Mouse (Mus musculus): ENCODE measurements around the gene Mctp2. TPM values are rescaled to one million over a fixed set of nuclear protein-coding genes. Genes with fewer than 3 reads are reported as not detected.
A peak's percentile ranks its signal among the peaks of the same experiment; 100 is the strongest.

Gene Mctp2
- total RNA-seq, 1 experiment from 2014 or later: 2.1 TPM

DNA sequence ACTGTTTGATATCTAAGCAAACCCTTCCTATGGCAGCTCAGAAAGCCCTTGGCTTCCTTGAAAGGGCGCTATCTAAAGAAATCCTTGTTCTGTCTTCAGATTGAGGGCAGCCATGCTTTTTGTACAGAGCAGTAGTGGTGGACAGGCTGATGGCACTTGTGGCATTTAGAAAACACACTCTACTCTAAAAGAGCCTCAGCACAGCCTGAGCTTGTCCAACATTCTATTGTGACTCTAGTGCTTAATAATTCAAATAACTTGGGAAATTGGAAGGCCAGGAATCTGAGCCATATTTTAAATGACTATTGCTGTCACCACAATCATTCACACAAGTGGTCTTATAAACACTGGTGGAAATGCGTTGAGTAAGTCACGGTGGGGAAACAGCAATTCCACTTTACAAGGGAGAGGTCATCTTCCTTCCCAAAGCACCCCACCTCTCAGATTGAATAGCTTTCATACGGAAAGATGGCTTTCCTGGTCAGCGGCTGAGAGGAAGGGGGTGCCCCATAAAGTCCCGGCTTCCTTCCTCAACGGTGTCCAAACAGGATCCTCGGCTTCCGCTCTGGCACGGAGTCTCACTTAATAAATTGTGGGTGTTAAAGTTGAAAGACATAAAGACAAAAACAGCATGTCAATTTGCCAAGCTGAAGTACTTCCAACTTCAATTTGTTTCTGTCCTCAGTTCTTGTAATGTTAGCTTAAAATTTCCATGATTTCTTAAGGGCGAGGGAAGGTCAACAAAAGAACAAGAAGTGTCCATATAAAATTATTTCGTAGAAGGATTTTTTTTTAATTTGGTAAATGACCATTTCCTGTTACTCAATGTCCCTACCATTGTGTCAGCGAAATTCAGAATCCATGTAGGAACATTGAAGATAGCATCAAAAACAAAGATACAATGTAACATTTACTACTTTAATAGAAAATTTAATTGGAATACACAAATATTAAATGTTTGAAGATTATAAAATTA is 140.4 kb downstream of the Mctp2 start:
- peak; percentile 68 for DNase-seq

DNA sequence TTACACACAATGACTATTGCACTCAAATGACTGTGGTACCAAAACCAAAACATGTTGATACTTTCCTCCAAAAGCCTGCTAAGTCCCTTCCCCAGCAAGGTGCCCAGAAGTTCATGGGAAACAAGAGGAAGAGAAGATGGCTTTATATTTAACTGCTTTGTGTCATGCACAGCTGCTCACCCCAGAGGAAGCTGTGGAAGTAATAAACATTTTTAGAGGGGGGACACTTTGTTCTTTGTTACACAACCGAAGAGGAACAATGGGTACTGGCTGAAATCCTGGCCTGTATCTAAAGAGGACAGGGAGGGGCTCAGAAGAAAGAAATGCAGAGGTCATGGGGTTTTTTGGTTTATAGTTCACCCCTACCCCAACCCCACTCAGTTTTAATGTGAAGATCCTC is 144.2 kb downstream of the Mctp2 start:
- DNase-seq: peak; percentile 14

DNA sequence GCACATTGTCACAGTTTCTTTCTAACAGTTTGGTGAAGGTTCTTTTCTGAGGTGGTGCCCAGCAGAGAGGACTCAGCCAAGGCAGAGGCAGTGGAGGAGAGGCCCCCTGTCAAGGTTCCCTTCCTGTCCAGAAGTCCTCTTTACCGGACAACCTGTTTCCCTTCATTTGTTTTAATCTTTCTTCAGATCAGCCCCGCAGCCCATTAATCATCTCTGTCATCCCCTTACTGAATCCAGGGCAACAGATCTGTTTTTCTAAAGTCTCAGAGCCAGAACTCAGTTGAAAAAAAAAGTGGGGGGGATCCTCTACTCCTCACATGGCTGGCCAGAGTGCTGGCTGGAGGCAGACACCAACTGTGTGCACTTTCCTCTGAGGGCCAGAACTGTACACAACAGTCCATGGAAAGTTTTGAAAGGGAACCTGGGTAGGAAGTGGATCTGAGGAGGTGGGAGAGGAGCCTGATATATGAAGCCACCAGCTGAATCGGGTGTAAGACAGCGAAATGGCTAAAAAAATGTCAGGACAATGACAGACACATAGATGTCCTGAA is 146.8 kb downstream of the Mctp2 start:
- DNase-seq: peak; percentile 23

DNA sequence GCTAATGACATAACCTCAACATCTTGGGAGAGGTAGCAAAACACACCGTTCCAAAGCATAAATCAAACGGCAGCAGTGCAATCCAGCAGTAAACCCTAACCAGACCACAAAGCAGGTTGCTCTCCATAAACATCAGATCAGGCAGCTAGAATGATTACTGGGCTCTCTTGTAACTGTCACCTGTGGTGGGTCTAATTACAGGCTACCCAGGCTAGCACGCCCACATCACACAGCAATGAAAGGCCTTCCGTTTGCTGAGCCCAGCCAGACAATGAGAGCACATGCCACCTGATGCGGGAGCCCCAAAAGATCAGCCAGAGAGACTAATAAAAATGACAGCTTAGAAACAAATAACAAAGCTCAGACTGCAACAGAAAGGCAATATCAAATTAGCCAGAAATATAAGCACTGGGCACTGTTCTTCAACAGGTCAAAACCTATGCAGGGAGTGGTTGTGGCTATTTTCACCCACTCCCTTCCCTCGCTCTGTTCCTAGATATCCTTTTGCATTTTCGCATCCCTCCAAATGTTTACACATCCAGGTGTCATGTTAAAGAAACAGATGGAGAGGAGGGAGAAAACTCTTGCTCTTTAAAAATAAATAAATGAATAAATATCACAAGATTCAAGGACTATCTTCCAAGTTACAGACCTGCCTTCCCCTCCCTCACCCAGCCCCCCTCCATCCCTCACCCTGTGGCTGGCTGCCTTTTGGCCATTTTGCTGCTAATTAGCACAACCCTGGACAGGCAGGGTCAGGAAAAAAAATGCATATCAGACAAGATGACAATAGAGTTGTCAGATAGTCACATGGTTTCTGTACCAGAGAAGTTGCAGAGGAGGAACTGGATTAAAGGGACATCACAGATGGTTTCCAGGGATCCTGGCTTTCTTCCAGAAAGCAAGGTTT is 155.4 kb downstream of the Mctp2 start:
- no peak for DNase-seq

DNA sequence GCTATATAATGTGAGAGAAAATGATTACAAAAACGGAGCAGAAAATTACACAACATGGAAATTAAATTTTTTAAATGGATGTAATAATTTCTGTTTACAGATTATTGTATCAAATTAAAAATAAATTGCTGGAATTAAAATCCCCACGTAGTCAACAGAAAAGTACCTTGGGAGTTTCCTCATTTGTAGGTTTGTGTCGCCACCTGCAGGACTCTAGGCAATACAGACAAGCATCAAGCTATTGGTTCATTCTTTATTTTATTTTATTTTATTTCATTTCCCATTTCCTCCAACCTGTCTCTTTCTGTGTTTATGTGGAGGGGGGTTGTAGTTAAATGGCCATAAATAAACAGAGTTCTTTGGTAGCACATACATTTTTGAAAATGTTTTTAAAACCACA is 157.3 kb downstream of the Mctp2 start:
- peak; percentile 50 for DNase-seq

DNA sequence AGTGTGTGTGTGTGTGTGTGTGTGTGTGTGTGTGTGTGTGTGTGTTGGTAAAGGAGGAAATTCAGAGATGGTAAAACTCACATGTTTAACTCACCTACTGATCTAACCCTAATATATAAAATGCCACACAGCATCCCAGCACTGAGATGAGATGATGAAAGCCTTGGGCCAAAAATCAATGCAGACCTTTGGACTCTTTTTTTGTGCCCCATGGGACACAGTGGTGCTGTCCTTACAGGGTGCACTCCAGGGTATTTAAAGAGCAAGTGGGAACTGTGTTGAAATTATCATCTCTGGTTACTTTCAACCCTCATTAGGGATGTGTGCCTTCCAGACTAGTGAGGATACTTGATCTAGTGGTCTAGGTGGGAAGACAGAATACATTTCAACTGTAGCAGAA is 159.6 kb downstream of the Mctp2 start:
- no peak for DNase-seq

DNA sequence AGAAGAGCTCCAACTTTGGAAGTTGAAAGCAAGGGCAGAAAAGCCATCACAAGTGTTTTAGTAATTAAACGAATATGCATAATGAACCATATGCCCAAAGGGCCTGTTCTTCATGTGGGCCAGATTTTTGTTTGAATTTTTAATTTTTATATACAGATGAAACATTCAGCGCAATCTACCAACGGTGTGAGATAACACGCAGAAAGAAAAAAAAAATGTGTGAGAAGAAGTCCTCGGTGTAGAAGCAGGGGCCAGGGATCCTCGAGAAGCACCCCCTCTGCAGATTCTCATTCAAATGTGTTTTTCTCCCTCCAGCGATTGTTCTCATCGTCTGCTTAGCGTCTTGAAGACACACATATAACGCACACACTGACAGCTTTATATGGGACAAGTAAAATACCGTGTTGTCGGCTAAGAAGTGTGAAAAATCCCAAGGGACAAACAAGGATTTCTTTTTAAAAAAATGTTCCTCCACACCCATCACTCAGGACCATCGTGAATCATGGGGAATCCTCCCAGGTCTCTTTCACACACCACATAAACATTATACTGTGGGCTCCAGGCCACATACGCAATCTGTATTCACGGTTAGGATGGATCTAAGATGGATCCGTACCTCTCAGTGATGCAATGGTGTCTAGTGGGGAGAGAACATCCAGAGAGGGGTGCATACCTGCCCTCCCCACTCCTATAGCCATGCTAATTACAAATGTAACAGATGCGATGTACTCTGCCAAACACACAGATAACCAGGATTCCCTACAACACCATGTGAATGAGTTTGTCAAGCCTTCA is 160.5 kb downstream of the Mctp2 start:
- no peak for DNase-seq

DNA sequence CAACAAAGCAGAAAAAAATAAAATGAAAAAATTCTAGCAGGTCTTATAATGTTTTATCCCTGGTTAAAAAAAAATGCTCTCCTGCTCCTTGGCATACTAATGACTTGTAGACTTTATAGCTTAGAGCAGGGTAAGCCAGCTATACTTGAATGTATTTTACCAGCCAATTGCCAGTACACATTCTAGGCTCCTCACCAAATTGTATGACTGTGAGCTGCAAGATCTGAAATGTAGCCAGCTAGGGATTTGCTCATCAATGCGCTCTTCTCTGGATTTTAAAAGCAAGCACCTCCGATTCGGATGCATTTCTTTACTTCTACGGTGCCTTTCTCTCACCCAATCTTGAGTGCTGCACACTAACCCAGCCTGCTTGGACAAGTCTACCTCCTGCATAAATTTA is 167.7 kb downstream of the Mctp2 start:
- no peak for DNase-seq

DNA sequence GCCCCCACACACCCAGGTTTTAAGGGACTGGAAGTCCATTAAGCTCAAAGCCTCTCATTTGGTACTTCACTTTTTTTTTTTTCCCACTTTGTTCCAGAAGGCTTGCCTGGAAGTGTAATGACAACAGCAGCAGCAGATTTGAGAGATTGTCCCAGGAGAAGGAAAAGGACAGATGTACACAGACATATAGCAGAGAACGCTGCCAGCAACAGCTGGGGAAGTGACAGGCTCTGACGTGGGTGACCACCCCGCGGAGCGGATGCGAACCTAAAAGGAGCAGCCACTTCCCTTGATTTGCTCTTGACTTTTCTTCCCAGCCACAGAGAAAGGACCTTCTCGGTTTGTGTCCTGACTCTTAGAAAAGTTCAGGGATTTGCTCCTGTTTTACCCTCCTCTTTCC is 185.4 kb downstream of the Mctp2 start:
- DNase-seq: no peak

DNA sequence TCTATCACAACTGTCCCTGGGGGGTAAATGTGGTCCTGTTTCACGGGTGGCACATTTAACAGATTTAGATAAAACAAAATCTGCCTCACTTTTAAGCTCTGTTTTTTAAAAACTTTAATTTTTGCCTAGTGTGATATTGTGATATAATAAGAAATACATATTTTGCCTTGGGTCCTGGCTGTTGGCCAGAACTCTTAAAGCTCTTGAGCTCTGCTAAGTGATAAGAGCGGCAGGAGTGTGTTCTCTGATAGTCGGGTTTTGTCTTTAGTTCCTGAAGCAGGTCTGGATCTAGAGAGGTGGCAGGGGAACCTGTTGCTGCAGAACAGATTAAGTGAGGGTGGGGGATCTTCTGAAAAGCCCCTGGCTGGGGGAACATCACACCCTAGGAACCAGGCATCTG is 186.7 kb downstream of the Mctp2 start:
- no peak for DNase-seq

DNA sequence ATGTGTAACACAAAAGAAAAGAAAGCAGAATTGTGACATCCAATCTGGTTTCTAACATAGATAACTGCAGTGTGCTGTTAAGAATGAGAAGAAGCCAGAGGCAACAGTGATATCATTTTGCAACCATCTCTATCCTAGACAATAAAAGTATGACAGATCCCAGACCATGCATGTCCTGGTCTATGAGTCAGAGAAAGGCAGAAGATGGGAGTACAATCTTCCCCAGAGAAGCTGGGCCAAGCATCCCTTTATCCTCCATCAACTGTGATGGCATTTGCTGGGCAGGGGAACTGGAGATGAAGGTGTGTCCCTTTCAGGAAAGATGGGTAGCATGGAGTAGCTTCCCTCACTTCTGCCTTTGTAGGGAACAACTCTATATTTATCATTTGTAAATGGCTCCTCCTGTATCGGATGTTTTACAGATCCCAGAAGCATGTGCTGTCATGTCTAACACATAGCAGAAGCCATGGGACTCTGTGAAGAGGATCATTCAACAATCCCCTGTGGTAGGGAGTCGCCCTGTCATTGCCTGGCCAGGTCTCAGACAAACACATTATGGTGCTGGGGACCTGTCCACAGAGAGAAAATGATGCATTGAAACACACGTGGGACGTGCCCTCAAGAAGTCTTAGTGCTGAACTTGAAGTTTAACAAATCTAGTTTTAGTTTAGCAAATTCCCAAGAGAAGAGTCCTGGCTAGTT is 188.9 kb downstream of the Mctp2 start:
- no peak for DNase-seq

DNA sequence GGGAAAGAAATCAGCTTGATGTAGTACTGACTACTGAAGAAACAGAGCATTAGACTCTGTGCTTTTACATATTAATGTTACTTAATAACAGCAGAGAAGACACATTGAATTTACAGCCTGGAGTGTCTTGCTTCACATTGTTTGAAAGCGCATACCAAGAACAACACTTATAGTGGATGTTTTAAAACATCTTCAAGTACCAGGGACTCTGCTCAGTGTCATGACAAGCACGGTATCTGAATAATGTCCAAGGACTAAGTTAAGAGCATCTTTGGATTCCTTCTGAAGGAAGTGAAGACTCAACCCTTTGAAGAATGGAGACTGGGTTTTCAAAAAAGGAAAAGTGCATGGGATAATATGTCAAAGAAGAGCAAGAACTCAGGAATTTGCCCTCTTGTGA is 191.3 kb downstream of the Mctp2 start:
- no peak for DNase-seq

DNA sequence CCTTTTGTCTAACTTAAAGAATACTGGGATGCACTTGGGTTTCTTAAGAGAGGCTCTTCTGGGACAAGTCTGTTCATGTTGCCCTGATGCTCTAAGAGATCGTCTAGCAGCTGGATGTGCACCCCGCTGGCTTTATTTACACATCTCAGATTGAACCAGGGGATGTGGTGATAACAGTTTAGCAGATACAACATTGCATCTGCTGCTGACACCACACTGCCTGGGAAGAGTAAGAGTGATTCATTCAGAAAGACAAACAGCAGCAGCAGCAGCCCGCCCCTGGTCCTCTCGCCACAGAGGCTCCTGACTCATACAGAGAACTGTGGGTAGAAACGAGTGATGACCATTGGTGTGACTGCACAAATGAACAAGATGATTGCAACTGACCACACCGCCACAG is 195.8 kb downstream of the Mctp2 start:
- DNase-seq: no peak

DNA sequence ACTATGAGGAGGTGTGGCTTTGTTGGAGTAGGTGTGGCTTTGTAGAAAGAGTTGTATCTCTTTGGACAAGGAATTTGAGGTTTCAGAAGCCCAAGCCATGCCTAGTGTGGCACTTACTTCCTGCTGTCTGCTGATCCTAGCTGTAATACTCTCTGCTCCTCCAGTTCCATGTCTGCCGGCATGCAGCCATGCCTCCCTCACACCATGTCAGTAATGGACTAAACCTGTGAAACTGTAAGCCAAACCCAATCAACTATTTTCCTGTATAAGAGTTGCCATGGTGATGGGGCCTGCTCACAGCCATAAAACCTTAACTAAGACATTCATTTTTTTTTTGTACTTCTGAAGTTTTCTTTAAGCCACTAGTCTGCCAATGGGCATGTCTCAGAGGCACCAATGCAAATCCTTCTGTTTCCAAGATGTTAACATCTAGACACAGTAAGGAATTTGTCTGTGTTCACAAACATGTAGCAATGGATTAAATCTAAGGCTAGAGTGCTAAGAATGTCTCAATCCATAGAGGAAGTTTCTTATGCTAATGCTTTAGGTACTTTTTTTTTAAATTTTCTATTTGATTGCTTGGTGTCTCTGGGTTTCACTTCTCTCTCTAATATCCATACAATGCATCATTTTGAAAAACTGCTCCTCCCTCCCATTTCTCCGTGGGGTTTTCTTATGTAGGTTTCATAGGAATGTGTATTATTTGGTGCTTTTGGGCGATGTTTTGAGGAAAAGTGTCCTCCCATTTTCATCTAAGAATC is 197.6 kb downstream of the Mctp2 start:
- DNase-seq: no peak

DNA sequence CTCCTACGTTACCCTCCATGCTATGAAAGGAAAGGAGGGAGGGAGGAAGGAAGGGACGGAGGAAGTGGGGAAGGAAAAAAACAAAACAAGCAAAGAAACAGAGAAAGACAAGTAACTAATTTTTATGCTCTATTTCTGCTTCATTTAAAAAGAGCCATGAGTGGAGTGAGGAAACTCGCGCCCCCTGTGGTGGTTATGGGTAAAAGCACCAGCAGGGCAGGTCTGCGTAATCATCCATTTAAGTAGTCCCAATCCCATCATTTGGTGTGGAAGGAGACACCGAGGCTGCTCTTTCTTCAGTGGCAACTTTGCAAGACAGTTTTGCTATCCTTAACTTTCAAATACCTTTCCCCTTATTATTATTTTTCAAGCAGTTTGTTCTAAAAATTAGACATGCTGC is 202.2 kb downstream of the Mctp2 start:
- DNase-seq: no peak

DNA sequence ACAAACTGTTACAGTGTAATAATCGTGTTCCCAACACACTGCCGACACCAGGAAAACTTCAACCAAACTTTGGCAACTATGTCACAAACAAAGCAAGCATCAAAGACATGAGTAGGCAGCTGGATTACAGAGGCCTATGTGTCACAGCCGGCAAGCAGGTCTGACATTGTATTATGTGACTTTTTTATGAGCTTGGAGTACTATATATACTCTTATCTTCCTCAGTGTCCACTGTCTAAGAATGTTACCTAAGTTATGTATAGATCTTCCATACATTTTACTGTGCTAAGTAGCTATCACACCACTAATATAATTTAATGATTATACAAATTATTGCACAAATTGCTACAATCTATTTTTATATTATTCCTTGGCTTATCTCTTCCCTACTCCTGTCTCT is 202.8 kb downstream of the Mctp2 start:
- no peak for DNase-seq

DNA sequence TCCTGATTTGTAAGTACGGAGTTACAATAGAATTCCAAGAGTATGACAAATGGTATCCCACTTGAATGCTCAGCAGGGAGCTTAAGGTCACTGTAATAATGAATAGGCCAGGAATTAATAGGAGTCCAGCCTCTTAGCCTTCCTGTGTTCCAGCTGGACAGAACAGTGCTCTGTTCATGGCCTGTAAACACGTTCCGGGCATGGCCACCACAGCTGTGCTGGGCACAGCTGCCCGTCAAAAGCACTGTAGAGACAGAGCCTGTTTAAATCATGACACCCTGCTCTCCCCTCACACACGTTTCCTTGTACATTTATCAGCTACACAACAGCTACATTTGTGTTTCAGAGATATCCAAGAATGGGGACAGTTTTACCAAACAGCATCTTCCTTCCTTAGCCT is 205.7 kb downstream of the Mctp2 start:
- DNase-seq: no peak

DNA sequence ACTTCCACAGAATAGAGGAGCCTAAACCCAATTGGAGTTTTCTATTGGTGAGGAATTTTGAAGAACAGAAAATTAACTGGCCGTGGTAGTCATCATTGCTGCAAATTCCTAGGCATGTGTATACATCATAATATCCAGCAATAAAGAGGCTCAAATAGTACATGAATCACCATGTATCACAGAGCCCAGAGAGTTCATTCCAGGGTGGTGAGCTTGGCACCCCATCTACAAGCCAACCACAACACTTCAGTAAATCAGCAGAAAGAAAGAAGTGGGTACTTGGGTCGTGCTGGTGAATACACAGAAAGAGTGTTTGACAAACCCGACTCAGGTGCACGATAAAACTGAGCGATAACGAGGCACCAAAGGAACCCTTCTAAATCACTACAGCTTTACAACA is 207.8 kb downstream of the Mctp2 start:
- no peak for DNase-seq

DNA sequence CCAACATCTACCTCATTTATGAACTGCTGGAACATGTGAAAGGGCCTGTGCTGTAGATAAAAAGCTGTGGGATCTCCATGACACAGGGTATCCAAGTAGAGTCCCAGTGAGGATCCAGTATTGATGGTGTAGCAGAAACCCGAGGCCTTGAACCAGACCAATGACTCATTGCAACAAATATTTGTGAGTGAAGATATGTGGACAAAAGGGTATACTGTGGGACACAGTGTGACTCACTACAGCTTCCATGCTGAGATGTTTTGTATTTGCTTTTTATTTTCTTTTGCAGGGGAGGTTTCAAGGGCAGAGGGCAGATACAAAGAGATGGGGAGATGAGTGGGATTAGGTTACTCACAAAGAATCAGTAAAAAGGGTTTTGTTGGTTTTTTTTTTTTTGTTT is 209.4 kb downstream of the Mctp2 start:
- no peak for DNase-seq

DNA sequence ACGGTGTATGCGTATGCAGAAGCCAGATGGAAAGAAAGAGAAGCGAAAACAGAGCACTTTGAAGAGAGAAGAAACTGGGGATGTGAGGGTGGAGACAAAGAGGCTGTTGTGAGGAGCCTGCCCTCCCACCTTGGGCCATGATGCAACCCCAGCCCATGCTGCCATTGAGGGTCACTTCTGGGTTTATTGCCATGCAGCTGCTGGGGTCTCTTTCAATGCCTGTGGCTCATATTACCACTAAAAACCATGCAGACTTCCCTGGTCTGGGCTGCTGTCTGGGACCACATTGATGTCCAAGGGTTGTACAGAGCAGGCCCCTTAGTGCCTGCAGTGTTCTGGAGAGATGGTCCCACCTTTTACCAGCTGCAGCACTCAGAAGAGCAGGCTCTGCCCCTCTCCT is 210.0 kb downstream of the Mctp2 start:
- DNase-seq: no peak
